Mouse (Mus musculus): Measurements from ENCODE around the gene Prnd. TPM values are rescaled to one million over a fixed set of nuclear protein-coding genes. Genes with fewer than 3 reads are reported as not detected.

Prnd gene
- polyA plus RNA-seq, 1 experiment: 1.1 TPM

GRCm38 (mm10) chr2:131956336-131957256, 5.9 kb downstream of the Prnd start:
- no peaks in the 10 kb centered on the region for H3K36me3 ChIP-seq (ENCODE audit: control insufficient read depth, insufficient read depth, low read length, poor library complexity, severe bottlenecking)
- no peak for TF ChIP-seq EP300 (IDR thresholded peaks at IDR 0.05; ENCODE audit: insufficient read depth, low read depth, low read length)
- TF ChIP-seq POLR2A (IDR thresholded peaks at IDR 0.05; ENCODE audit: insufficient read depth, low read length): no peak
- no peak for TF ChIP-seq CTCF (IDR thresholded peaks at IDR 0.05; ENCODE audit: low read depth, low read length)
- no peaks in the 10 kb centered on the region for H3K9me3 ChIP-seq (replicated peaks; ENCODE audit: control insufficient read depth, insufficient read depth, low read length, poor library complexity, severe bottlenecking)
- no peaks in the 10 kb centered on the region for H3K4me1 ChIP-seq (ENCODE audit: control insufficient read depth, insufficient read depth, low read length)
- H3K27me3 ChIP-seq (ENCODE audit: control insufficient read depth, insufficient read depth, low read length, poor library complexity, severe bottlenecking): no peaks in the 10 kb centered on the region
- H3K27ac ChIP-seq (ENCODE audit: insufficient read depth, low read length): no peak overlapping the region
- no peak overlapping the region for H3K4me3 ChIP-seq (ENCODE audit: low read depth, low read length)
- H3K9ac ChIP-seq (ENCODE audit: low read depth, poor library complexity, severe bottlenecking): no peak overlapping the region

DNA sequence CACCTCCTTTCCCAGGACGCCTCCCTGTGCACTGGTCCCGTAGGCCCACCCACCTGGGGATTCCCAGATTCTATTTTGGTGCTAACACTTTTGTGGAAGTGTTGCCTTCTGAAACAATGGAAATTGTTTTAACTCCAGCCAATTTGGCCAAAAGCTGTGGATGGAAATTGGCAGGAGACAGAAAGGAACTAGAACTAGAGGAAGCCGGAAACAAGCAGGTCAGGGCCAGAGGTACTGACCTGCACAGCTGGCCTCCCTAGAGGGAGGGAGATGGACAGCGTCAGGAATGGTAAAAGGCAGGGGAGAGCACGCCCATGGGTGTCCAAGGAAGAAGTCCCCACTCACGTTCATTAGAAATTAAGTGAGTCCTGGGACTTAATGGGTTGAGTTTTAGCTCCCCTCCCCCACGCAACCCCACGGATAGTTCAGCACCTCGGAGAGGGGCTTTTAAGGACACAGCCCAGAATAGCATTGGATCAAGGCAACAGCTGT, 7.1 kb downstream of the Prnd start:
- Histone ChIP-seq H3K27ac (ENCODE audit: insufficient read depth, low read length) (no peak overlapping the region), H3K27me3 (ENCODE audit: control insufficient read depth, insufficient read depth, low read length, poor library complexity, severe bottlenecking) (no peaks in the 10 kb centered on the region), H3K36me3 (ENCODE audit: control insufficient read depth, insufficient read depth, low read length, poor library complexity, severe bottlenecking) (no peaks in the 10 kb centered on the region), H3K9me3 (replicated peaks; ENCODE audit: control insufficient read depth, insufficient read depth, low read length, poor library complexity, severe bottlenecking) (no peaks in the 10 kb centered on the region), H3K9ac (ENCODE audit: low read depth, poor library complexity, severe bottlenecking) (no peak overlapping the region), H3K4me1 (ENCODE audit: control insufficient read depth, insufficient read depth, low read length) (no peaks in the 10 kb centered on the region), H3K4me3 (ENCODE audit: low read depth, low read length) (no peak overlapping the region)
- no peak for TF ChIP-seq EP300 (IDR thresholded peaks at IDR 0.05; ENCODE audit: insufficient read depth, low read depth, low read length)
- TF ChIP-seq POLR2A (IDR thresholded peaks at IDR 0.05; ENCODE audit: insufficient read depth, low read length): no peak
- TF ChIP-seq CTCF (IDR thresholded peaks at IDR 0.05; ENCODE audit: low read depth, low read length): no peak

- H3K4me3 ChIP-seq (ENCODE audit: low read depth, low read length): no peak overlapping the region
- H3K27me3 ChIP-seq (ENCODE audit: control insufficient read depth, insufficient read depth, low read length, poor library complexity, severe bottlenecking): no peaks in the 10 kb centered on the region
- no peak overlapping the region for H3K27ac ChIP-seq (ENCODE audit: insufficient read depth, low read length)
- H3K36me3 ChIP-seq (ENCODE audit: control insufficient read depth, insufficient read depth, low read length, poor library complexity, severe bottlenecking): no peaks in the 10 kb centered on the region
- H3K9ac ChIP-seq (ENCODE audit: low read depth, poor library complexity, severe bottlenecking): no peak overlapping the region
- H3K4me1 ChIP-seq (ENCODE audit: control insufficient read depth, insufficient read depth, low read length): no peaks in the 10 kb centered on the region
- TF ChIP-seq CTCF (IDR thresholded peaks at IDR 0.05; ENCODE audit: low read depth, low read length) (no peak), POLR2A (IDR thresholded peaks at IDR 0.05; ENCODE audit: insufficient read depth, low read length) (no peak), EP300 (IDR thresholded peaks at IDR 0.05; ENCODE audit: insufficient read depth, low read depth, low read length) (no peak)
- H3K9me3 ChIP-seq (replicated peaks; ENCODE audit: control insufficient read depth, insufficient read depth, low read length, poor library complexity, severe bottlenecking): no peaks in the 10 kb centered on the region
Observed at GRCm38 (mm10) chr2:131961671-131962070, 11.0 kb downstream of the Prnd start.

DNA sequence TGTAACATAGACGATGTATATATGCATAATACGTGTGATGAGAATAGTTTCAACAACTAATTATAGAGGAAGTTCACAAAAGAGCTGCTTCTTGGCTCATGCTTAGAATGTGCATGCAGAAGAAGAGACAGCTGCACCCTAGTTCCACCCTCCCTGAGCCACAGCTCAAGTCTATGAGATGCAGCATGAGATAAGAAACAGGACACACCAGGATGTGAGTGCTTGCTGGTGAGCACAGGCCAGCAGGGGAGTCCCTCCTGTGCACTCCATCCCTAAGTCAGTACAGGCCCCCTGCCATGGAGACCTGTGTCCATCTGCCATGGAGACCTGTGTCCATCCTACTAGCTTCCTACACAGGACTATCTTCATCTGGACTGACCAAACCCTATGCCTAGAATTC, 19.9 kb downstream of the Prnd start:
- no peaks in the 10 kb centered on the region for H3K9me3 ChIP-seq (replicated peaks; ENCODE audit: control insufficient read depth, insufficient read depth, low read length, poor library complexity, severe bottlenecking)
- H3K27ac ChIP-seq (ENCODE audit: insufficient read depth, low read length): no peak overlapping the region
- H3K4me3 ChIP-seq (ENCODE audit: low read depth, low read length): no peak overlapping the region
- H3K9ac ChIP-seq (ENCODE audit: low read depth, poor library complexity, severe bottlenecking): no peak overlapping the region
- TF ChIP-seq POLR2A (IDR thresholded peaks at IDR 0.05; ENCODE audit: insufficient read depth, low read length) (no peak), CTCF (IDR thresholded peaks at IDR 0.05; ENCODE audit: low read depth, low read length) (no peak)
- no peaks in the 10 kb centered on the region for H3K36me3 ChIP-seq (ENCODE audit: control insufficient read depth, insufficient read depth, low read length, poor library complexity, severe bottlenecking)
- H3K27me3 ChIP-seq (ENCODE audit: control insufficient read depth, insufficient read depth, low read length, poor library complexity, severe bottlenecking): no peaks in the 10 kb centered on the region
- no peaks in the 10 kb centered on the region for H3K4me1 ChIP-seq (ENCODE audit: control insufficient read depth, insufficient read depth, low read length)

GRCm38 (mm10) chr2:131971098-131971497, 20.4 kb downstream of the Prnd start:
- Histone ChIP-seq H3K4me3 (ENCODE audit: low read depth, low read length) (no peak overlapping the region), H3K36me3 (ENCODE audit: control insufficient read depth, insufficient read depth, low read length, poor library complexity, severe bottlenecking) (no peaks in the 10 kb centered on the region), H3K4me1 (ENCODE audit: control insufficient read depth, insufficient read depth, low read length) (no peaks in the 10 kb centered on the region), H3K27me3 (ENCODE audit: control insufficient read depth, insufficient read depth, low read length, poor library complexity, severe bottlenecking) (no peaks in the 10 kb centered on the region), H3K27ac (ENCODE audit: insufficient read depth, low read length) (no peak overlapping the region), H3K9me3 (replicated peaks; ENCODE audit: control insufficient read depth, insufficient read depth, low read length, poor library complexity, severe bottlenecking) (no peaks in the 10 kb centered on the region), H3K9ac (ENCODE audit: low read depth, poor library complexity, severe bottlenecking) (no peak overlapping the region)
- TF ChIP-seq EP300 (IDR thresholded peaks at IDR 0.05; ENCODE audit: insufficient read depth, low read depth, low read length) (no peak), POLR2A (IDR thresholded peaks at IDR 0.05; ENCODE audit: insufficient read depth, low read length) (no peak), CTCF (IDR thresholded peaks at IDR 0.05; ENCODE audit: low read depth, low read length) (no peak)

GRCm38 (mm10) chr2:131976663-131977062, 26.0 kb downstream of the Prnd start:
- Histone ChIP-seq H3K4me3 (ENCODE audit: low read depth, low read length) (no peak overlapping the region), H3K4me1 (ENCODE audit: control insufficient read depth, insufficient read depth, low read length) (no peaks in the 10 kb centered on the region), H3K36me3 (ENCODE audit: control insufficient read depth, insufficient read depth, low read length, poor library complexity, severe bottlenecking) (no peaks in the 10 kb centered on the region), H3K9me3 (replicated peaks; ENCODE audit: control insufficient read depth, insufficient read depth, low read length, poor library complexity, severe bottlenecking) (no peaks in the 10 kb centered on the region), H3K27me3 (ENCODE audit: control insufficient read depth, insufficient read depth, low read length, poor library complexity, severe bottlenecking) (no peaks in the 10 kb centered on the region), H3K27ac (ENCODE audit: insufficient read depth, low read length) (no peak overlapping the region), H3K9ac (ENCODE audit: low read depth, poor library complexity, severe bottlenecking) (no peak overlapping the region)
- TF ChIP-seq CTCF (IDR thresholded peaks at IDR 0.05; ENCODE audit: low read depth, low read length) (no peak), EP300 (IDR thresholded peaks at IDR 0.05; ENCODE audit: insufficient read depth, low read depth, low read length) (no peak), POLR2A (IDR thresholded peaks at IDR 0.05; ENCODE audit: insufficient read depth, low read length) (no peak)

All from ES-Bruce4 (cell line).